Mouse (Mus musculus) frontal cortex, postnatal 36 days (tissue): ENCODE results near the gene Tmem163.

Experiments used
- DNase-seq, 2 experiments: peaks; one replicate each; pipeline ENCODE4 v3.0.0; 2022; ENCODE audit warnings: low spot score in 2 of 2

Gene Tmem163

DNA sequence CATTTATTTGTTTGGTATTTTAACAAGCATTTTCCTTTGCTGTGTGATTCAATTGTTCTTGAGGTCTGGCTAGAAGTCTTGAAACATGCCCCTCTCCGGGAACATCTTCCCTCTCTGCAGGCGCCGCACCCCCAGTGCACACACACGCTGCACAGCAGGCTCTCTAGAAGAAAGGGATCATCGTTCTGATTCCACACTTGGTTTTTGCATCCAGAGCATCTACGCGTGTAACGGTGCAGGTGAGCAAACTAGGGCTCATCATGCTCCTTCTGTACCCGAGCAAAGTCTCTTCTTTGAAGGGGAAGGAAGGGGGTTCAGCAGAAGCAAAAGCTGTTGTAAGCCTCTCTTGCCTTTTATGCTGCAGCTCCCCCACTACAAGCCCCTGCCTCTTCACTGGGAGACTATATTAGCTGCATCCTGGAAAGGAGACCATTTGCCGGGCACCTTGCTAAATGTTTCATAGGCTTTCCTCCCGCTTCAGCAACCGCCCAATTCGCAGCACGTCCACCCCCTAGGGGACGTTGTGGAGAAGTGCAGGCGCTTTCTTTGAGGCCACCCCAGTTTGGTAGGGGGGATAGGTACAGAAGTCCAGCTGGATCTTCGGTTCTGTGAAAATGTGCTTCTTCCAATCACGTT lies at the start of gene Tmem163:
TSS of gene Tmem163 (minus strand) at position 51 of the 636 bp plus-strand sequence.
- peak in 1 of 2 experiments; percentile 24 for DNase-seq

DNA sequence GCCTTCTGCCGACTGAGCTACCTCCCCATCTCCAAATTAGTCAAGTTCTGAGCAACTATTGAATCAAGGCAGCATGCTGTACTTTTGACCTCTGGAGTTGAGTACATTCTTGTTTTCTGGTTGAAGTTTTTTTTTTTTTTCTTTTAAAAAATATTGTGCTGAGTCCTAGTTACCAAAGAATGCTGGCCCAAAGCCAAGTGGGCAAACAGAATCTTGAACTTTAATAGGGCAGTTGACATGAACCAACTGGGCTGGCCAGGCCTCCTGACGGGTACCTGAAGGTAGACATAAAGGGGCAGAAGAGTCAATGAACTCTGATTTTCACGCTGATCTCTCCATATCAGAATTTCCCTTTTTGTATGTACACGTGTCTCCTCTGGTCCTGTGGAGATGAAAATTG lies 49.7 kb upstream of the Tmem163 start, which contains the start of gene Acmsd:
TSS of gene Acmsd (plus strand) at position 318 of the 400 bp plus-strand sequence.
- DNase-seq, result no peak

DNA sequence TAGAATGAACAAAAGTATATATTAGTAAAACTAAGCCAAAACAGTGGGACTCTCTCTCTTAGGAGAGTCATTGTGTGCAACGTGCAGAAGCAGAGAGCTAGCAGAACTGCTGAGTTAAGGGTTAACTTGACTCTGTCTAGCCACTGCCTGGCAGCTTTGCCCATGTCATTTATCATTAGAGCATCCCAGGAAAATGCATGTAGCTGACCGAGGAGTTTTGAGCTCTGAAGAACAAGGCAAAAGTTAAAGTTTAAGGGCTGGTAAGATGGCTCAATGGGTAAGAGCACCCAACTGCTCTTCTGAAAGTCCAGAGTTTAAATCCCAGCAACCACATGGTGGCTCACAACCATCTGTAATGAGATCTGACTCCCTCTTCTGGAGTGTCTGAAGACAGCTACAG lies 44.2 kb upstream of the Tmem163 start:
- no peak for DNase-seq

DNA sequence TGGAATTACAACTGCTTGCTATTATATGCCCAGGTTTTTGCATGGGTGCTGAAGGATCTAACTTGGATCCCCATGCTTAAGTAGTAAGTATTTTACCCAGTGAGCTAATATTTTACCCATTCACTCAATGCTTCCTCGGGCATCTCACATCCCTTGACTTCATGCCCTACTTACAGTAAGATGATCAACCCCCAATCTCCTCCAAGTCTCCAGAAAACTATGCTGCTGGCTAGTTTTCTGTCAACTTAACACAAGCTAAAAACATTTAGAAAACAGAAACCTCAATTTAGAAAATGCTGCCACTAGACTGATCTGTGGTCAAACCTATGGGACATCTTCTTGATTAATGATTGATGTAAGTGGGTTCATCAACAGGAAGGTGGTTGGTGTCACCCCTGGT lies 38.9 kb upstream of the Tmem163 start:
- no peak for DNase-seq

DNA sequence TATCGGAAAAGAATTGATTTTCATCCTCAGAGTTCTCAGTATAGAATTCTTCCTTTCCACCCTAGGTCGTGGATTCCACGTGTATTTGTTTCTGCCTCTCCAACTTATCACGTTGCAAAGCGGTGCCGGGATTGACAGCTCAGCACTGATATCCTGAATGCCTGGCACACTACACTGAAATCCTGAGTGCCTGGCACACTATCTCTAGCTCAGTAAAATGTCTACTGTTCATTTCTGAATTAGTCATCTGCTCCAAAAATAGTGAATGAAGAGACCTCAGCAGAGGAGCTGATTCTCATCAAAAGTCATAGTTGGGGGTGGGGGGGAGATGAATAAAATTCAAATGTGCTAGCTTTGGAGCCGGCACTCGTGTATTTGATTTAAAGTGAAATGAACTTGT lies 37.1 kb upstream of the Tmem163 start:
- DNase-seq, result peak in 1 of 2 experiments; percentile 49

DNA sequence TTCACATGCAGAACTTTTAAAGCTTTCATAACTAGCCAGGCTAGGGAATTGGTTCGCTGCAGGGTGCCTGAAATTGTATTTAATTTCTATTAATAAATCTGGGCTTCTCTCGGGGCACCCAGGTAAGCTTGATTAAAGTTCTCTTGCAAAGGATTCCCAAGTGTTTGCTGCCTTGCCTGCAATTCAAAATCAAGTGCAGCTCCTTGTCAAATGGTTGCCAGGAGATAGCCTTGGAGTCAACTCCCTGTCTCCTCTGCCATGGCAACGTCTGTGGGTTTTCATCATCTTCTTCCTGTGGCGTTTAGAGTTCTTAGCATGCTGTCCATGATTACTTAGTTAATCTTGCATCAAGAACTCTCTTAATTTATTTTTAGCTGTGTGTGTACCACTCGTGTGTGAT lies 26.9 kb upstream of the Tmem163 start:
- DNase-seq, result no peak

DNA sequence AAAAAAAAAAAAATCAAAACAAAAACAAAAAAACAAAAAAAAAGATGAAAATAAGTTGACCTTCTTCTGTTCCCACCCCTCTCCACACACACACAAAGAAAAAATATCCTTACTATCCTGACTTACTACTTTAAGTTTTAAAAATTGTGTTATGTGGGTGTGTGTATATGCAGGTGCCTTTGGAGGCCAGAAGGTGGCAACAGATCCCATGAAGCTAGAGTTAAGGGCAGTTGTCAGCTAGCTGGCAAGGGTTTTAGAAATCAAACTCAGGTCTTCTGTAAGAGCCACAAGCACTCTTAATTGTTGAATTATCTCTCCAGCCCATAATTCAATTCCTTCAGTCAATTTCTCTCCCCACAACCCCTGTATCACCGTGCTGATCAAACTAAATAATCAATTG lies 22.8 kb upstream of the Tmem163 start:
- no peak for DNase-seq

DNA sequence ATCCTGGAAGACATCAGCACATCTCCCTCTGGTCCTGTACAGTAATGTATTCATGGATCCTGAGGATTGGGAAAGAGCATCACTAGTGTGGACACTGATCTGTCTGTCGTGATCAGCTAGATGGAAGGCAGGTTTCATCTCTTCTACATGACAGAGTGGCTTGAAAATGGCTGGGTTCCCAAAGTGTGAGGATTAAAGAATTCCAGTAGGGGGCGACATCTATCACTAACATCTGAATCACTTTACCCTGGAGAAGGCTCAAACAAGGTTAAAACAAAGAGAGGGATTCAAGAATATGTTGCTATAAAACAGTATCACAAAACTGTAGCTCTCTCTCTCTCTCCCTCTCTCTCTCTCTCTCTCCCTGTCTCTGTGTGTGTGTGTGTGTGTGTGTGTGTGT lies 17.2 kb upstream of the Tmem163 start:
- DNase-seq, result no peak

DNA sequence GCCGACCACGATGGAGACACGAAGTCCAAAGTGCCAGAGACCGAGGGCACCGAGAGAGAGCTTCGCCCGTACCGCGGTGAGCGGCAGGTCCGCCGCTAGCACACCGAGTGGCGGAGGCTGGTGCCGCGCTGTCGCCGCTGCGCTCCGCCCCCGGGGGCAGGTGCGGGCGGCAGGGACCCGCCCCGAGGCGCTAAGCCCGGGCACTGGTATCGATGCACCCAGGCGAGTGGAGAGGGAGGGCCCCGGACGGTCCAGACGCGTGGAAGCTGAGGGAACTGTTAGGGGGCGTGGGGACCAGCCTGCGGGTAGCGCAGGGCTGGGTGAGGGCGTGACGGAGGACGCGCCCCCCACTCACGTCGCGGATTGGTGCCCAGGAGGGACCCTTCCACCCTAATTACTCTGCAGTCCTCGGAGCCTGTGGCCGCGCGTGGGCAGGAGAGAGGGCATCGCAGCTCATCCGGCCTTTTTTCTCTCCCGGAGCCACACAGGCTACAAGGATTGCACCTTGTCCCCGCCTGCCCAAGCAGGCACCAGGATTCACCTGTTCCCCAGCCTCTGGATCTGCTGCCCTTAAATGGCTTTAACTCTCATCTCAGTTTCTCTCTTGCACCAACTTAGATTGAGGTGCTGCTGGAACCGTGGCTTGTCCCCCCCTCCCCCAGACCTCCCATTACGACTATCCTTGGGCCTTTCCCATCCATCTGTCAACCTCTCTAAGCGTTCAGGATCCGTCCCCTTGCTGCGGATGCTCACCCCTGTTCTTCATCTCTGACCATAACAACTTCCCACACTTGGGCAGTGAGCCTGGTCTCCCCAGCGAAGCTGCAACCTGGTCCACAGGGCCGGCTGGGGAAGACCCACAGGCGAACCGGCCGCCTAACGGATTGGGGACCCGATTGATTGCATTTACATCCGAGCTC lies 1.4 kb downstream of the Tmem163 start:
- peak in 1 of 2 experiments; percentile 20 for DNase-seq

DNA sequence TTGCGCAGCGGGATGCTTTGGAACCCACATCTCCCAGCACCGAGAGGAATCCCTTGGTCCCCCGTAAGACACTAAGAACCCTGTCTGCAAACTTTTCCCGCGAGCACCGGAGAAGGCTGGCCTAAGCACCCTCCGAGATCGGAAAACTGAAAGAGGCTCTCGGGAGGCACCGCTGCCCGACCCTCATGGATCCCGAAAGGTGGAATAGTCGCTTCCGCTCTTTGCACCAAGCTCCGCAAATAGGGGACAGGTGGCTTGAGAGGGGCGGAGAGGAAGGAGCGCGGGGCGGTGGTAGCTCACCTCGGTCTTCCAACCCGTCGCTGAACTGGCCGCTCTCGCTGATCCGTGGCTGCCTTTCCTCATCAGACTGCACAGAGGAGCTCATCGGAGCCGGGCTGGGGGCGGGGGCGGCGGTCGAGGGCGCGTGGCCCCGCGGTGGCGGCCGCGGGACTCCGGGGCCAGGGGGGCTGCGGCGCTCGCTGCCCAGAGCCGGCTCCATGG lies 2.2 kb downstream of the Tmem163 start:
- peak in 1 of 2 experiments; percentile 4 for DNase-seq

DNA sequence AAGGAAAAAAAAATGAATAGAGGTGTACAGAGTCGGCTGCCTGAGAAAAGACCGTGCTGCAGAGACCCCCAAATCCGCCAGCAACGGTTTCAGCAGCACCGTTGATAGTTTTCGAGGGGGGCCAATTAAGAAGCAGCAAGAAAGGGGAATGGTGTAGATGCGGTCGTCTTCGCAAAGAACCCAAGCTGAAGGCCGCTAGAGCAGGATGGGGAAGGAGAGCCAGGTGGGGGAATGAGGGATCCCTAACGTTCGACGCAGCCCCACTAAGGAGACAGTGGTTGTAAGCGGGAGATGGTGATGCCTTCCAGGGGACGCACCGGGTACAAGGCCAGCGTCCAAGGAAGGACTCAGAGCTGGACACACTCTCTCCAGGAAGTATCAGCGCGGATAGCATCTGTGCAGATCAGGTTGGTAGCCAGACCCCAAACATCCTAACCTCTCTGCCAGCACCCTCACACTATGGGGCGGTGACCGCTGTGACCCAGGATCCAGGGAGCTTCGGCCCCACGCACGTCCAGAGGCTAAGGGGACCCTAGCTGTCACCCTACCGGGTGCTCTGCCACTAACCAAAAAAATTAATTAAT lies 2.7 kb downstream of the Tmem163 start:
- no peak for DNase-seq

DNA sequence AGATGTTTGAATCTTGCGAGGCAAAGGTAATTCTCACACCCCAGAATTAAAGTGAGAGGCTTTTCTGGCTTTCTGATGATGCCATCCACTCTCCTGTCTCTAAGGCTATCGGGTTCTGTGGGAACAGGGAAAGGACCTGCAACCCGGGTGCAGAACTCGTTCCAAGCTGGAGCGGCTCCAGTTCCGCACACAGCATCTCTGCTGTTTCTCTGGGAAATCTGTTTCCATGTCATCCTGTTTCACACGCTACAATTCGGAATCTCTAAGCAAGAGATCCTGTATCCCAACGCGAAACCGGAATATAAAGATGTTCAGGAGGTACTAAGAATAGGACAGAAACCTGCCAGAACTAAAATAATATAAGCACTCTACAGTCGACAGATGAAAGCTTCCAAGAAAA lies 3.2 kb downstream of the Tmem163 start:
- DNase-seq, result peak; percentile 32 to 35

DNA sequence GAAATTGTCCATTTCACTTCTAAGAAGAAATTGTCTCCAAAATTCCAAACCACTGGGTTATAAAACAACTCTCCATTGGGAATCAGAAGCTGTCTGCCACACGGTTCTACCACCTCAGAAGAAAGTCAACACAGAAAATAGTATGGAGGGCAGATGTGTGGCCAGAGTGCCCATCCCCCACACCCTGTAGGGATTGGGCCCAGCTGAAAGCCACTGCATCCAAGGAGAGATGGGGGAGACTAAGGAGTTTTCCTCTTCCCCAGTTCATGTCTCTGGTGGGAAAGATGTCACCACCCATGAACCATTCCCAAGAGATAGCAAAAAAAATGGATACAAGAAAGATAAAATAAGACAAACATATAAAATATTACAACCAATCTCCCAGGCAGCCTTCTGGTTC lies 4.1 kb downstream of the Tmem163 start:
- DNase-seq, result no peak

DNA sequence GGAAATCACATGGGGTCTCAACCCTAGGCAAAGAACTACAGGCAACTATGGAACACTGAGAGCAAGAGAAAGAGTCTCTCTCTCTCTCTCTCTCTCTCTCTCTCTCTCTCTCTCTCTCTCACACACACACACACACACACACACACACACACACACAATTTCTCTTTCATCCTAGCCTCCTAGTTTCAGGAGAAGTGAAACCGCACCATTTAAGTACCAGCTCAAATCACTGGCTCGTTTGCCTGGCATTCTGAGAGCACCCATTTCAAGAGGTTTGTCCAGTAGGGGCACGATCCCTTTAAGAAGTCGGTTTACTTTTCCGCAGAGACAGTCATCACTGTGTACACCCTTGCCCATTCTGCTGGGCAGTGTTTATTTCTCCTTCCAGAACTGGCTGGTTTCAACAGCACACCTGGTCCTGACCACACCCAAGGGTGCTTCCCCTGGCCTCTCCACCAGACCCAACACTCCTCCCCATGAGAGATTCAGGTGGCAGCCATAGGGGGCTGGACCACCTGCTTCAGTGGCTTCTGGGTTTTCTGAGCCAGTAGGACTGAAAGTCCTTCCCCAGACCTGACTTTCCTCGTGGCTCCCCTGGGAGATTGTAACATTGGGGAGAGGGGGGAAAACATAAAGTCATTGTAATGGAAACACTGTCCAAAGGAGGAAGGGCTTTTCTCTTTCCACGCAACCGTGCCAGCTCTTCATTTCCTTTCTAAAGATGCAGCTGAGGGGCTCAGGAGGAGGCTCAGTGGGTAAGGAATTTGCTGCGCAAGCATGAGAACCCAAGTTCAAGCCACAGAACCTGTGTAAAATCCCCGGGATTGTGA lies 5.9 kb downstream of the Tmem163 start:
- DNase-seq, result no peak

DNA sequence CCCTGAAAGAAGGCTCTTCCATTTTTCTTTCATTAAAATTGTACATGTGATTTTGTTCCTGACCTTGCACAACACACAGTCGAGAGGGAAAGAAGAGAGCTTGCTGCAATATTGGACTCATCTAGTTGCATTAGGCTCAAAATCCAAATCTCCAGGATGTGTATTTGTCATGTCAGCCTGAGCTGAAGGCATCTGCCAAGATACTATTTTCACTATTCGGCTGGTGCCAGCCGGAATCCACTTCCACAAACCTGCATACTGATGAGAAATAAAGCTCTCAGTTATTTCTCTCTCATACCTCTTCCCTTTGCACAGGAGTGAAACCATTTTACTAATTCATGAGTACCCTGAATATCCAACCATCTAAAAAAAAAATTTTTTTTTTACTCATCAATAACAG lies 11.2 kb downstream of the Tmem163 start:
- peak in 1 of 2 experiments; percentile 33 for DNase-seq

DNA sequence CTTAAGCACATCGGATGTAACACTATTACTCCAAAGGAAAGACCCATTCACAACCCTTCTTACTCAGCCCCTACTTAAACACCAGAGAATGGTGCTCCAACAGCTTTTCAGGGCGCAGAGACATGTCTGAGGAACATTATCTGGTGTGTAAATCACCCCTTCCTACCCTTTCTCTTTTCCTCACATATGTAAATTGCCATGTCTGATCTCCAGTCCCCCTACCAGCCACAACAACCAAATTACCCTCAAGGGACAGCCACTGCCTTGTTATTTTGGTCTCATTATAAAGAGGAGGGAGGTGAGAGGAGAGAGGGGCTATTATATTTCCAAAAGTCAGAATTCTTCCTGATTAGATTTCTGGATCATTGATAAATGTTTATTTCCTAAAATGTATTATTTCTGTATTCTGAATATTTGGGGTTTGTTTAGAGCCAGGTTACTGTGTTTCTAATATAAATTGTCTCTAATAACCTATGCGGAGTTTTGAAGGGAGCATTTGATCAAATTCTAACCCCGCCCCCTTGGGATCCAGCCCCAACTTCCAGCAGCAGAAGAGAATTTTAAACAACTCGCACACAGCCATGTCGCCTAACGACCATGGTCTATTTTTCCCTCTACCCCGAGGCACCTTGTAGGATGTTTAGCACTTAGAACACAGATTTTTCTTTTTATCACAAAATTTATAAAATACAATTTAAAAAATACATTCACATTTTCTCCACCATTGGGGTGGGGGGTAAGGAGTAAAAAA lies 12.1 kb downstream of the Tmem163 start:
- no peak for DNase-seq

DNA sequence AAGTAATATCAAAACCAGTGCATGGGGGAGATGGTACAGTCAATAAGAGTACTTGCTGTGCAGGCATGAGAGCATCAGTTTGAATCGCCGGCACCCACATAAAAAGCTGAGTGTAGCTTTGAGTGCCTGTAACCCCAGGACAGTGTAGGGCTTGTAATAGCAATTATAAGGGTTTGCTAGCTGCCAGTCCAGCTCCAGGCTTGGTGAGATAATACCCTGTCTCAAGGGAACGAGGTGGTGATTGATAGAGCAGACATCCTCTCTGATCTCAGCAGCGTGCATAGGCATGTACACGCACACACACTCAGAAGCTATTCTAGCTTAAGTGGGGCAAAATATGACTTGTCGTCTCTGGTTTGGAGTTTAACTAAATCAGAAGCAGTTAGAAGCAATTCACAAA lies 13.1 kb downstream of the Tmem163 start:
- DNase-seq, result no peak

DNA sequence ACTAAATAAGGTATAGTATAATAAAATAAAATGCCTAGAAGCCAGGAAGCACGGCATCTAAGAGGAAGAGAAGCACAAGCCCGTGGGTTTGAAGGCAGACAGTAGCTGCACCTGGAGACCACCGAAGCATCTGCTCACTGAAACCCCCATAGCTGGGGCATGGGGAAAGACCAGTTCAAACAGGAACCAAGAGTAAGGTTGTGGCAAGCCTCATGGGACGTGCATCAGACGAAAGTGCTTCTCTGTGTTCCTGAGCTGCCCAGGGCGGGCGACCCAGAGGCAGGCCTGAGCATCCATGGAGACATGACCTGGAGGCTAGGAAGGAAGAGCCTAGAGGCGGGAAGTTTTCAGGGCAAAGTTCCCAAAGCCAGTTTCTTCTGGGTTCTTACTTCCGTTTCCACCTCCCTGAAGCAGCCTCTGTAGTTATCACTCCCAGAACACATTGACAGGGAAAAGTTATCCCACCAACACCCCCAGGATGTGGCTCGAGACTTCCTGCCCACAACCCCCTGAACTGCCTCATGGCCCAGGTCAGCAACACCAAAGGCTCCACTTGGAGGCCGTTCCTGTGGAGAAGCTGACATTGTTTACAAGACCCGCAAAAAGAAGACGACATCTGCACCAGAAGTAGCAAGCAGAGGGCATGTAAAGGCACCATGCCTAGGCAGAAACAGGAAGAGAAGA lies 16.8 kb downstream of the Tmem163 start:
- no peak for DNase-seq

DNA sequence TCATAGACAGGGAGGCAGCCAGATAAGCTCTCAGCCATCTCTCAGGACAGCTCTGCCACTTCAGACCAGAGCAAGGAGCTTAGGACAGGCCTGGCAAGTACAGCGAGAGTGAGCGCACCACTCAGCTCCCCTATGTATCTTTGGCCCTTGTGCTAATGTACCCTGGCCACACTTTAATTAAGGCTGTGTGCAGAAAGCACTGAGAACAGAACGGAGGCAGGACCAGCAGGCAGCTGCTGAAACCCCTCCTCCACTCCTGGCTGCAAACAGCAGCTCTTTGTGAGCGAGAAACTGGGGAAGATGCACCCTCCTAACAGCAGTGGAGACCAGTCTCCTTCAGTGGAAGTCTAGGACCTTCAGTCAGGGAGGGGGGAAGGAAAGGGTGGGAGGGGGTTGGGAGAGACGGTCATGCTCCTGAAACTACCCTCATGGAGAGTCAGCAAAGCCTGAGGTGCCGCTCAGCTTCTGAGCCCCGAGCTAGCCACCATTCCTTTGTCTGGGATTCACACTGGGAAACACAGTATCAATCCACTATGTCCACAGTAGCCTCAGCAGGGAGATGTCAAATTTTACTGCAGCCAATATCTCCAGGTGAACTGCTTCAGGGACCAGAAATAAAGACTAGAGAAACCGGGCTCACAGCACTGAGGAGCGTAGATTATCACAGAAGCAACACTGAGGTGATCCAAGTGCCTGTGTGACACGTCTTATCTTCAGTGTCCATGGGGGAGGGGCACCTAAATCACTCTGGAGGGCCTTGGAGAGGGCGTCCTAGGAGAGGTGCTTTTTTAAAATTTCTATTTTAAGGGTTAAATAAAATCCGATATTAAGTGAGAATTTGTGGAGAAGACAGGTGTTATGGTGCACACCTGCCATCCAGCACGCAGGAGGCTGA lies 18.0 kb downstream of the Tmem163 start:
- peak; percentile 15 to 20 for DNase-seq
